Mouse (Mus musculus): Measurements from ENCODE around the gene Cyp2d26.
A peak's percentile ranks its signal among the peaks of the same experiment; 100 is the strongest.

The Cyp2d26 gene

DNA sequence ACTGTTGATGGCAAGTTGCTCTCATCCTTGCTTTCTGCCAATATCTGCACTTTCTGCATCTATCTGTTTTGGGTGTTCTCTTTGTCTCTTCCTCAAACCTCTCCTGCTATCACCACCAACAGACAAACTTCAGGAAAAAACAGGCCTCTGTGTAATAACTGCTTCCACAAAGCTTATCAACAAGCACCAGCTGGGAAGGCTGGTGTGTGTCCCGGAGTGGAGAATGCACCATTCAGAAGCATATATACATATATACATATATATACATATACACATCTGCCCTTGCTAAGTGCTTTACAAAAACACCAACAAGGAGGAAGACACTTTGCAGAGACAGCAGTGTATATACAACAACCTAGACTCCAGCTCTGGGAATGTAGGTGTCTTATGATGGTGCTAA is 16.5 kb upstream of the Cyp2d26 start:
- H3K9me3 ChIP-seq (ENCODE audit: low read length): no peaks in the 10 kb centered on the region
- TF ChIP-seq CTCF (conservative IDR thresholded peaks at IDR 0.05; ENCODE audit: low read length) (no peak), POU5F1 (IDR thresholded peaks at IDR 0.05; ENCODE audit: borderline replicate concordance, low read length) (no peak), NANOG (IDR thresholded peaks at IDR 0.05; ENCODE audit: borderline replicate concordance, low read length) (no peak)
- H3K4me1 ChIP-seq (replicated peaks; ENCODE audit: low read depth, low read length): peaks cover 56% of the 10 kb centered on the region
- H3K4me3 ChIP-seq (replicated peaks; ENCODE audit: low read length): no peak overlapping the region
- H3K36me3 ChIP-seq (ENCODE audit: insufficient read depth, low read length): peaks cover 76% of the 10 kb centered on the region
- no peaks in the 10 kb centered on the region for H3K27me3 ChIP-seq (ENCODE audit: insufficient read depth, low read length)

DNA sequence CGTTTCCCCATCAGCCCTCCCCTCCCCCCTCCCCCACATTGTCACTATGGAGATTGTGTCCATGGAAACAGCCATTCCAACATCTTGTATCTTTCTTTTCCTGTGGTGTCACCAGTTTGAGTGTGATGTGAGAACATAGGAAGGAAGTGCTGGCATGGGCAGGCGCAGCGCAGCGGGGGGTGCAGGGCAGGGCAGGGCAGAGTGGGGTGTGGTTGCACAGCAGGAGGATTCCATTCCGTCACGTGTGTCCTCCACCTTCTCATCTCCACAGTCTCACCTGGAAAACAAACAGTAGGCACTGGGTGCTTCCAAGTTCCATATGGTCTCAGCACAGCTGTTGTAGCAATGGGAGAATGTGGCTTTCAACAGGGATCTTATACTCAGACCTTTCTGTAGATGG is 15.4 kb upstream of the Cyp2d26 start:
- no peak for TF ChIP-seq POU5F1 (IDR thresholded peaks at IDR 0.05; ENCODE audit: borderline replicate concordance, low read length)
- TF ChIP-seq NANOG (IDR thresholded peaks at IDR 0.05; ENCODE audit: borderline replicate concordance, low read length): no peak
- no peak for TF ChIP-seq CTCF (conservative IDR thresholded peaks at IDR 0.05; ENCODE audit: low read length)
- Histone ChIP-seq H3K27me3 (ENCODE audit: insufficient read depth, low read length) (no peaks in the 10 kb centered on the region), H3K4me1 (replicated peaks; ENCODE audit: low read depth, low read length) (peaks cover 49% of the 10 kb centered on the region), H3K9me3 (ENCODE audit: low read length) (no peaks in the 10 kb centered on the region), H3K36me3 (ENCODE audit: insufficient read depth, low read length) (peaks cover 65% of the 10 kb centered on the region), H3K4me3 (replicated peaks; ENCODE audit: low read length) (no peak overlapping the region)

DNA sequence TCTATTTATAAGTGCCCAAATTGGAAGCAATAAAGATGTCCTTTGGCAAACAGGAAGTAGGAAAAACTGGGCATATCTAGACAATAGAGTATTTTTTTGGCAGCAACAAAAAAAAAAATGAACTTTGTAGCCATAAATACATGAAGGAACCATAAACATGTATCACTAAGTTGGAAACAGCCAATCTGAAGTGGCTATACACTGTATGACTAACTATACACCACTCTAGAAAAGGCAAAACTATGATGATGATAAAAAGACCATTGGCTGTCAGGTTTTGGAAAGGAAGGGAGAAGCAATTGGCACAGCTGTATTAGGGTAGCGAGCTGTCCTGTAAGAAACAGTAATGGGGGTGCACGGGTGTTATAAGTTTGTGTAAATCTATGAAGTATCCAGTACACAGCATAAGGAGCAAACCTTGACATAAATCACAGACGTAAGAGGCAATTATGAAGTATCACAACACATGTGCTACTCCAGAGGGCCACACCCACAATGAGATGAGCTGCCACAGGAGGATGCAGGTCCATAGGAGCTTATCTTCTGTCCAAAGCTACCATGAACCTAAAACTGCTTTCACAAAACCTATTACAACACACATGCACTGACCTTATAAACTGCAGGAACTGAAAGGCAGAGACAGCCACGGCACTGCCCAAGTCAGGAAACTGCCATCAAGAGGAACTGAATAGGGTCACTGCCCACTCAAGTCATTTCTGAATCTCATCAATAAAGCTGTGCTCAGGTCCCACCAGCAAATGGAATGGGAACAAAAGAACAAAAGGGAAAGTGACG is 13.1 kb upstream of the Cyp2d26 start:
- no peak overlapping the region for H3K4me3 ChIP-seq (replicated peaks; ENCODE audit: low read length)

DNA sequence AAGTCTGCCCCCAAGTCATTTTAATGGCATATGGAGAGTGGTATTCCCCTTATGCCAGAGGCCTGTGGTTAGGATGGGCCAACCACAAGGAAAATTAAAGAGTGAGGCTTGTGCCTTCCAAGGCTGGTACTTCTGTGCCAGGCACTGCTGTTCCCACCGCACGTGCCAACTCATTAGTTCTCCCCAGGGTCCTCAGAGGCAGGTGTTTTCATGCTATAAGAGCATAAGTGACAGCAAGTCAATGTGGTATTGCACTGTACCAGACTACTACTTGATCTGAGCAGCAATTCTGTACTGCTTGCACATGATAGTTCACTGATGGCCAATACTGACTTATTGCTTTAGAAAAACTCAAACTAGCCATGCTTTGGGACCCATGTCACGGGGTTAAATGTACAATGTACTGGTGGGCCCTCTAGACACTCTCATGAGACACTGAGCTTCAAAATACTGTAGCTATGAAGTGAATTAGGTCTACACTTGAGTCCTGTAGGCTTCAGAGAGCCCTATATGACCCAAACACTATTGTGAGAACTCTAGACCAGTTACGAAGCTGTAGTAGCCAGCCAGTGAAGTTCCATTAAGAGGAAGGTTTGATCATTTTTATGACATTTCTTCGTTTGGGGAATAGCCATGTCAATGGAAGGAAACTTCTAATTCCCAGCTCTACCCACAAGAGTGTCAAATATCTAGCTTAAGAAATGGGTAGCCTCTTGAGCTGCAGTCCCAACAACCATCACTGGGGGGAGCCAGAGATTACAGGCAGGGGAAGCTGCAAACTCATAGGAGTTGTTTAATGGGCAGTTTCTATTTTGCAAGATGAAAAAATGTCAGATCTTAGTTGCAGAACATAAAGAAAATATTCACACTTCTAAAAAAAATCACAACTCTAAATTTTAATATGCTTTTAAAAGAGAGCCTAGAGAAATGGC is 10.9 kb upstream of the Cyp2d26 start:
- H3K4me1 ChIP-seq (replicated peaks; ENCODE audit: low read depth, low read length): peaks cover 36% of the 10 kb centered on the region
- TF ChIP-seq NANOG (IDR thresholded peaks at IDR 0.05; ENCODE audit: borderline replicate concordance, low read length) (no peak), CTCF (conservative IDR thresholded peaks at IDR 0.05; ENCODE audit: low read length) (peak; percentile 98)
- H3K4me3 ChIP-seq (replicated peaks; ENCODE audit: low read length): no peak overlapping the region
- no peaks in the 10 kb centered on the region for H3K9me3 ChIP-seq (ENCODE audit: low read length)
- H3K36me3 ChIP-seq (ENCODE audit: insufficient read depth, low read length): peaks cover 21% of the 10 kb centered on the region
- no peaks in the 10 kb centered on the region for H3K27me3 ChIP-seq (ENCODE audit: insufficient read depth, low read length)

More for the DNA sequence above, 13.1 kb upstream of the Cyp2d26 start:
- TF ChIP-seq CTCF (conservative IDR thresholded peaks at IDR 0.05; ENCODE audit: low read length) (no peak), POU5F1 (IDR thresholded peaks at IDR 0.05; ENCODE audit: borderline replicate concordance, low read length) (no peak), NANOG (IDR thresholded peaks at IDR 0.05; ENCODE audit: borderline replicate concordance, low read length) (no peak)
- Histone ChIP-seq H3K4me1 (replicated peaks; ENCODE audit: low read depth, low read length) (peaks cover 49% of the 10 kb centered on the region), H3K36me3 (ENCODE audit: insufficient read depth, low read length) (peaks cover 43% of the 10 kb centered on the region), H3K27me3 (ENCODE audit: insufficient read depth, low read length) (no peaks in the 10 kb centered on the region), H3K9me3 (ENCODE audit: low read length) (no peaks in the 10 kb centered on the region)

DNA sequence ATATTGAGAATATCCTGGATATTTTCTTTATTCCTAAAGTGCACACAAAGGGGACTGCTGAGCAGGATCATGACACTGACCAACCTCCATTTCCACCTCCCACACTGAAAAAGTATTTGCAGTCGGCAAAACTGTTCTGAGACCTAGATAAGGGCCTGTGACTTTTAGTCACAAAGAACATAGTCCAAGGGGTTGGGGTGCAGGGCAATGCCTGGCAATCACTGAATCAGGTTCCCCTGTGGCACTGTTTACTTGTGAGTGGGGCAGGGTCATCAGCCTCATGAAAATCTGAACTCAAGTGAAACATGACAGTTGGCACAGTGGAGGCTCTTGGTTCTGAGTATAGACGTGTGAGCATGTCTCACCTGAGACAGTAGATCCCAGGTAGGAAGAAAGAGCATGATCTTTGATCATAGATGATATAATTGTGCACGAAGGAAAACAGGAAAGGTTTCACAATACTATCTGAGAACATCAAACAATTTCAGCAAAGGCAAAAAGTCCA is 1.9 kb upstream of the Cyp2d26 start:
- Histone ChIP-seq H3K4me3 (replicated peaks; ENCODE audit: low read length) (no peak overlapping the region), H3K27me3 (ENCODE audit: insufficient read depth, low read length) (no peaks in the 10 kb centered on the region), H3K9me3 (ENCODE audit: low read length) (no peaks in the 10 kb centered on the region), H3K4me1 (replicated peaks; ENCODE audit: low read depth, low read length) (no peaks in the 10 kb centered on the region), H3K36me3 (ENCODE audit: insufficient read depth, low read length) (no peaks in the 10 kb centered on the region)
- no peak for TF ChIP-seq POU5F1 (IDR thresholded peaks at IDR 0.05; ENCODE audit: borderline replicate concordance, low read length)
- TF ChIP-seq NANOG (IDR thresholded peaks at IDR 0.05; ENCODE audit: borderline replicate concordance, low read length): no peak
- no peak for TF ChIP-seq CTCF (conservative IDR thresholded peaks at IDR 0.05; ENCODE audit: low read length)

DNA sequence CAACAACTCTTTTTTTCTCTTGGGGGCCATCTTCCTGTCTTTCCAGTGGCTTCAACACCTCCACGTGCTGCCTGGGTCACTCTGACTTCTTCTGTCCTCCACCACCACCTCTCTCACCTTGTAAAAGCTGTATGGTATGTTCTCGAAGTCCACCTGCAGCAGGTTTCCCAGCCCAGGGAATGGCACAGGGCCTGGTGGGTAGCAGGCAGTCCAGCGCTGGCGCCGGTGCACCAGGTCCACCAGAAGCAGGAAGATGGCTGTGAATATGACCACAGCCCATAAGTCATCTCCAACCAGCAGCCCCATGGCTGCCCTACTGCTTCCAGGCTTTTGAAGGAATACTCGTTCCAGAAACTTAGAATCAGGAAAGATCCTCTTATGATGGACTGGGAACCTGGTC is 226 bp downstream of the Cyp2d26 start:
- no peak for TF ChIP-seq NANOG (IDR thresholded peaks at IDR 0.05; ENCODE audit: borderline replicate concordance, low read length)
- no peak for TF ChIP-seq CTCF (conservative IDR thresholded peaks at IDR 0.05; ENCODE audit: low read length)
- no peak for TF ChIP-seq POU5F1 (IDR thresholded peaks at IDR 0.05; ENCODE audit: borderline replicate concordance, low read length)
- no peak overlapping the region for H3K4me3 ChIP-seq (replicated peaks; ENCODE audit: low read length)

DNA sequence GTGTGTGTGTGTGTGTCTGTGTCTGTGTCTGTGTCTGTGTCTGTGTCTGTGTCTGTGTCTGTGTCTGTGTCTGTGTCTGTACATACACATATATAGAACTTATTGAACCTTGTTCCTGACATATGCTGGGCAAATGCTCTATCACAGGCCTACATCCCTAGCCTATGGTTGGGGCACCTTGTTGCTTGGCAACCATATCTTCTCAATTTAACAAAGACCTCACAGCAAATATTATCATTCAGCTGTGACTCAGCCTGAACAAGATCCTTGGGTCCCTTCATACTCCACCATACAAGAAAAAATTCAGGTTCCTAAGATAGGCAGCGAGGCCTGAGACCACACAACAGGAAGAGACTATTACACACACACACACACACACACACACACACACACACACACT is 640 bp downstream of the Cyp2d26 start:
- no peaks in the 10 kb centered on the region for H3K27me3 ChIP-seq (ENCODE audit: insufficient read depth, low read length)
- H3K36me3 ChIP-seq (ENCODE audit: insufficient read depth, low read length): no peaks in the 10 kb centered on the region
- no peaks in the 10 kb centered on the region for H3K9me3 ChIP-seq (ENCODE audit: low read length)
- no peak for TF ChIP-seq CTCF (conservative IDR thresholded peaks at IDR 0.05; ENCODE audit: low read length)
- no peak for TF ChIP-seq NANOG (IDR thresholded peaks at IDR 0.05; ENCODE audit: borderline replicate concordance, low read length)
- no peak for TF ChIP-seq POU5F1 (IDR thresholded peaks at IDR 0.05; ENCODE audit: borderline replicate concordance, low read length)
- no peaks in the 10 kb centered on the region for H3K4me1 ChIP-seq (replicated peaks; ENCODE audit: low read depth, low read length)
- H3K4me3 ChIP-seq (replicated peaks; ENCODE audit: low read length): no peak overlapping the region

More for the DNA sequence above, 226 bp downstream of the Cyp2d26 start:
- H3K9me3 ChIP-seq (ENCODE audit: low read length): no peaks in the 10 kb centered on the region
- no peaks in the 10 kb centered on the region for H3K36me3 ChIP-seq (ENCODE audit: insufficient read depth, low read length)
- no peaks in the 10 kb centered on the region for H3K27me3 ChIP-seq (ENCODE audit: insufficient read depth, low read length)
- H3K4me1 ChIP-seq (replicated peaks; ENCODE audit: low read depth, low read length): no peaks in the 10 kb centered on the region

DNA sequence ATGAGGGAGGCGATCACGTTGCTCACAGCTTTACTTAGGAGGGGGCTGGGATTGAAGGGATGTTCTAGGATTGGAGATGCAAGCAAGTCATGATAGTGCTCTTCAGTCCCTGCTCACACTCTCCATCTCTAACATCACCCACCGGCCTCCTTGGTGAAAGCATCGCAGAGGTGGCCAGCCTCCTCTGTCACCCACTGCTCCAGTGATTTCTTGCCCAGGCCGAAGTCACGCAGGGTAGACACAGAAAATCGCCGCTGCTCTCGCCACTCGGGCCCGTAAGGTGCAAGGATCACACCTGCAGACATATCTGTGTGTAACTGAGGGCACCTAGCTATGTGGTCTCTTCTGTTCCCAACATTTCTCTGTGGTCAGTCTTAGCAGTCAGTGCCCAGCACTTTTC is 1.5 kb downstream of the Cyp2d26 start:
- no peak for TF ChIP-seq NANOG (IDR thresholded peaks at IDR 0.05; ENCODE audit: borderline replicate concordance, low read length)
- no peak for TF ChIP-seq CTCF (conservative IDR thresholded peaks at IDR 0.05; ENCODE audit: low read length)
- no peak for TF ChIP-seq POU5F1 (IDR thresholded peaks at IDR 0.05; ENCODE audit: borderline replicate concordance, low read length)
- no peaks in the 10 kb centered on the region for H3K9me3 ChIP-seq (ENCODE audit: low read length)

More for the DNA sequence above, 1.5 kb downstream of the Cyp2d26 start:
- no peak overlapping the region for H3K4me3 ChIP-seq (replicated peaks; ENCODE audit: low read length)
- no peaks in the 10 kb centered on the region for H3K4me1 ChIP-seq (replicated peaks; ENCODE audit: low read depth, low read length)
- H3K36me3 ChIP-seq (ENCODE audit: insufficient read depth, low read length): no peaks in the 10 kb centered on the region
- H3K27me3 ChIP-seq (ENCODE audit: insufficient read depth, low read length): no peaks in the 10 kb centered on the region

Data from E14TG2a.4 (cell line).